Mouse (Mus musculus): ENCODE results near the gene Shank3. TPM values are rescaled to one million over a fixed set of nuclear protein-coding genes. Genes with fewer than 3 reads are reported as not detected.
A peak's percentile ranks its signal among the peaks of the same experiment; 100 is the strongest.

Shank3 gene
- total and polyA plus RNA-seq, 2 experiments from 2014 or later, result 12.6 to 63.2 TPM

DNA sequence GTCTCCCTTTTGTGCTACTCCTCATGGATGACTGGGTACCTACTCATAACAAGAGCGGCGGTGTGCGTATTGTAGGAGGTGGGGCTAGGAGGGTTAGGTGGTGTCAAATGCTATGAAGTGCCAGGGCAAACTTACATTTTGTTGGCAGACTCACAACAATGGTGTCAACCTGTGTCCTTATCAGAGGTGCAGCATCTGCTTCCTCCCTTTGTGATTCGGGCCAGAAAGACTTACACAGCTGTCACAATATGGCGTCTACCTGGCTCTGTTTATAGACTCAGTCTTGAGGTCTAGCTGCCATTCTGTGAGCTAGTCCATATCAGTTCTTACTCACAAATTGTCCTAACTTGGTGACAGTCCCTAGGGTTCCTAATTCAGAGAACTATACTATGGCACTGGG lies 85.7 kb downstream of the Shank3 start:
- ATAC-seq (ENCODE audit: low FRiP score) (no peak), DNase-seq (ENCODE audit: low spot score) (no peak)
- Histone ChIP-seq H3K27ac (ENCODE audit: low read depth, low read length) (no peak overlapping the region), H3K9me3 (ENCODE audit: low read length) (no peaks in the 10 kb centered on the region), H3K36me3 (ENCODE audit: insufficient read depth, low read length) (peaks cover 28% of the 10 kb centered on the region; the same call in 1 of the 2 replicates), H3K4me2 (ENCODE audit: low read depth, low read length, poor library complexity, severe bottlenecking) (no peak overlapping the region), H3K4me3 (ENCODE audit: low read depth, low read length) (no peak overlapping the region), H3K9ac (replicated peaks; ENCODE audit: low read length, poor library complexity, severe bottlenecking) (no peak overlapping the region), H3K27me3 (ENCODE audit: insufficient read depth, low read length) (no peaks in the 10 kb centered on the region), H3K4me1 (ENCODE audit: insufficient read depth, low read length) (no peaks in the 10 kb centered on the region)
- no peak for TF ChIP-seq CTCF (IDR thresholded peaks at IDR 0.05)
- 91% methylated on average over 5 of the region's 5 CpGs for WGBS

DNA sequence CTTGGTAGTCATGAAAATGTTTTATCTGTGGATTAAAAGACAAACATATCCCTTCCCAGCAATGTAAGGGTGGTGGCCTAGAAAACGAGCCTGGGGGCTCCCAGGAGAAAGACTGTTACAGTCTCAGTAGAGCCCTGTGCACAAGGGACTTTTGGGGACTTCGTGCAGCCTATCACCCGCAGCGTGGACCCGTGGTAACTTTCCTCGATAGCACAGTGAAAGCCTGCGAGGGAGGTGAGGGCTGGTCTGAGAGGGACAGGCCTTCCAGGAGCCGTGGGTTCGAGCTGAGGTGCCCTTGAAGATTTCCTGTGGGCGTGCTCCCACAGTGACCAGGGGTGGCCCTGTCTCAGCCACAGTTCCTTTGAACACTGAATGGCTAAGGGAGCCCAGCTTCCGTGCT lies 86.2 kb downstream of the Shank3 start:
- Histone ChIP-seq H3K9ac (replicated peaks; ENCODE audit: low read length, poor library complexity, severe bottlenecking) (no peak overlapping the region), H3K4me3 (ENCODE audit: low read depth, low read length) (no peak overlapping the region), H3K4me2 (ENCODE audit: low read depth, low read length, poor library complexity, severe bottlenecking) (no peak overlapping the region), H3K27ac (ENCODE audit: low read depth, low read length) (no peak overlapping the region), H3K27me3 (ENCODE audit: insufficient read depth, low read length) (no peaks in the 10 kb centered on the region), H3K4me1 (ENCODE audit: insufficient read depth, low read length) (no peaks in the 10 kb centered on the region), H3K36me3 (ENCODE audit: insufficient read depth, low read length) (peaks cover 28% of the 10 kb centered on the region; the same call in 1 of the 2 replicates), H3K9me3 (ENCODE audit: low read length) (no peaks in the 10 kb centered on the region)
- TF ChIP-seq CTCF (IDR thresholded peaks at IDR 0.05), result no peak
- 91% methylated on average over 11 of the region's 11 CpGs for WGBS
- ATAC-seq (ENCODE audit: low FRiP score) (no peak), DNase-seq (ENCODE audit: low spot score) (no peak)

GRCm38 (mm10) chr15:89589146-89589545 lies 89.7 kb downstream of the Shank3 start:
- Histone ChIP-seq H3K27ac (ENCODE audit: low read depth, low read length) (no peak overlapping the region), H3K4me1 (ENCODE audit: insufficient read depth, low read length) (no peaks in the 10 kb centered on the region), H3K4me2 (ENCODE audit: low read depth, low read length, poor library complexity, severe bottlenecking) (no peak overlapping the region), H3K27me3 (ENCODE audit: insufficient read depth, low read length) (no peaks in the 10 kb centered on the region), H3K9me3 (ENCODE audit: low read length) (no peaks in the 10 kb centered on the region), H3K9ac (replicated peaks; ENCODE audit: low read length, poor library complexity, severe bottlenecking) (no peak overlapping the region), H3K36me3 (ENCODE audit: insufficient read depth, low read length) (peaks cover 14% of the 10 kb centered on the region; the same call in 1 of the 2 replicates), H3K4me3 (ENCODE audit: low read depth, low read length) (no peak overlapping the region)
- 75% methylated on average over 5 of the region's 5 CpGs for WGBS
- no peak for TF ChIP-seq CTCF (IDR thresholded peaks at IDR 0.05)
- ATAC-seq (ENCODE audit: low FRiP score), result no peak
- no peak for DNase-seq (ENCODE audit: low spot score)

DNA sequence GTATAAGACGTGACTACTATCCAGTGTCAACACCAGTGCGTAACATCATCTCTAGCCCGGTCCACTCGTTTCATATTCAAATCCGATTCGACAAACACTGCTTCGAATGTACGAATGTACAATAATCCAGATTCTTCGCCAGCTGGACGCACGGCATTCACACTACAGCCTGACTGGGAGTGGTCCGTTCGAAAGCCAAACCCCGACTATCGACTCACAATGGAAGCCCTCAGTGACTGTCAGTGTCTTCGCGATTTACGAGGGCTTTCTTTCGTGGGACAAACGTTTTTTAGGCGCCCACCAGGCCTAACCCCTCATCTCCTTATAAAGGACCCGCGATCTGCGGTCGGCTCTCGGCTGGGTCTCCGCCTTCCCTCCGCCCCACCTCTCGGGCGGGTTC lies 91.9 kb downstream of the Shank3 start:
- Histone ChIP-seq H3K9me3 (ENCODE audit: low read length) (no peaks in the 10 kb centered on the region), H3K27me3 (ENCODE audit: insufficient read depth, low read length) (no peaks in the 10 kb centered on the region), H3K4me3 (ENCODE audit: low read depth, low read length) (peak overlapping the region; percentile 59), H3K9ac (replicated peaks; ENCODE audit: low read length, poor library complexity, severe bottlenecking) (peak overlapping the region; percentile 58), H3K27ac (ENCODE audit: low read depth, low read length) (peak overlapping the region; percentile 72), H3K4me2 (ENCODE audit: low read depth, low read length, poor library complexity, severe bottlenecking) (peak overlapping the region; percentile 80), H3K4me1 (ENCODE audit: insufficient read depth, low read length) (no peaks in the 10 kb centered on the region), H3K36me3 (ENCODE audit: insufficient read depth, low read length) (peaks cover 11% of the 10 kb centered on the region; the same call in 1 of the 2 replicates)
- DNase-seq (ENCODE audit: low spot score) (peak; percentile 22), ATAC-seq (ENCODE audit: low FRiP score) (0 out of 2 replicates have a peak, but pooled peaks have one; percentile 8)
- no peak for TF ChIP-seq CTCF (IDR thresholded peaks at IDR 0.05)
- under 1% methylated on average over 30 of the region's 30 CpGs for WGBS

GRCm38 (mm10) chr15:89591723-89592455 lies 92.5 kb downstream of the Shank3 start, which contains the start of gene Rabl2:
Rabl2 (minus strand) TSS chr15:89591923.
- H3K27ac ChIP-seq (ENCODE audit: low read depth, low read length), result peak within 1 kb of the TSS; percentile 72
- no peaks in the 10 kb centered on the region for H3K4me1 ChIP-seq (ENCODE audit: insufficient read depth, low read length)
- peak; percentile 93 for DNase-seq (ENCODE audit: low spot score)
- H3K36me3 ChIP-seq (ENCODE audit: insufficient read depth, low read length), result peaks cover 8% of the 10 kb centered on the region; the same call in 1 of the 2 replicates
- H3K9me3 ChIP-seq (ENCODE audit: low read length), result no peaks in the 10 kb centered on the region
- H3K4me3 ChIP-seq (ENCODE audit: low read depth, low read length), result peak within 1 kb of the TSS; percentile 59
- peak; percentile 94 for ATAC-seq (ENCODE audit: low FRiP score)
- peak; percentile 53 for TF ChIP-seq CTCF (IDR thresholded peaks at IDR 0.05)
- H3K4me2 ChIP-seq (ENCODE audit: low read depth, low read length, poor library complexity, severe bottlenecking), result peak within 1 kb of the TSS; percentile 80
- H3K9ac ChIP-seq (replicated peaks; ENCODE audit: low read length, poor library complexity, severe bottlenecking), result peak within 1 kb of the TSS; percentile 58
- under 1% methylated on average over 35 of the region's 35 CpGs for WGBS
- no peaks in the 10 kb centered on the region for H3K27me3 ChIP-seq (ENCODE audit: insufficient read depth, low read length)

GRCm38 (mm10) chr15:89592548-89592947 lies 93.1 kb downstream of the Shank3 start:
- no peak for TF ChIP-seq CTCF (IDR thresholded peaks at IDR 0.05)
- no peak for DNase-seq (ENCODE audit: low spot score)
- Histone ChIP-seq H3K9me3 (ENCODE audit: low read length) (no peaks in the 10 kb centered on the region), H3K27ac (ENCODE audit: low read depth, low read length) (peak overlapping the region; percentile 72; the same call in 1 of the 2 replicates), H3K4me3 (ENCODE audit: low read depth, low read length) (peak overlapping the region; percentile 59; the same call in 1 of the 2 replicates), H3K27me3 (ENCODE audit: insufficient read depth, low read length) (no peaks in the 10 kb centered on the region), H3K4me1 (ENCODE audit: insufficient read depth, low read length) (no peaks in the 10 kb centered on the region), H3K36me3 (ENCODE audit: insufficient read depth, low read length) (0 out of 2 replicates have a peak, but pooled peaks cover 4% of the 10 kb centered on the region), H3K9ac (replicated peaks; ENCODE audit: low read length, poor library complexity, severe bottlenecking) (no peak overlapping the region), H3K4me2 (ENCODE audit: low read depth, low read length, poor library complexity, severe bottlenecking) (peak overlapping the region; percentile 80)
- whole genome bisulfite sequencing, result 41% methylated on average over 4 of the region's 4 CpGs
- no peak for ATAC-seq (ENCODE audit: low FRiP score)
